Mouse (Mus musculus) CD8-positive naive resting alpha-beta T cell, adult 2 months (primary cell): ENCODE results near the gene Gm10031.
A peak's percentile ranks its signal among the peaks of the same experiment; 100 is the strongest.
"Not testable (repeated sequence)": the region's sequence is repeated elsewhere in the genome, so short reads cannot be mapped to it uniquely, and the experiment has no call there.

ENCODE experiments used
- DNase-seq, 2 experiments: peaks; one replicate each; pipeline ENCODE4 v3.0.0; 2022; ENCODE audit warnings: low read depth in 2 of 2, low spot score in 2 of 2

Gene Gm10031

DNA sequence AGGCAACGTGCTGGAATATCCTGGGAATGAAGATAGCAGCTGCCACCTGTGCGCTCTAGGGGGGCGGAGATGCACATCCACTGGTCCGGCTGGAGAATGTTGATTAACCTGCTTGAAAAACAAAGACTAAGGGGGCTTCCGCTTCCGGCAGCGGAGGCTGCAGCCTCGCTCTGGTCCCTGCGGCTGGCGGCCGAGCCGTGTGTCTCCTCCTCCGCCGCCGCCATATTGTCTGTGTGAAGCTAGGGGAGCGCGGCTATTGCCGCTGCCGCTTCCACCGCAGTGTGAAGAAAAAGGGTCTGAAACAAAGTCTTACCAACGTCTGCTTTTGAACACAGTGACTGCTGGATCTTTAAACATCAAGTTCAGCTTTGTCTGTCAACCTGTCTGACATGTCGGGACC is at the start of gene Gm10031:
Gene Gm10031, plus strand, starts transcription at position 171 of the 400 bp plus-strand sequence.
- not testable (repeated sequence) for DNase-seq

- no peak for DNase-seq
Measured at GRCm38 (mm10) chr1:156474854-156475253, 49.0 kb upstream of the Gm10031 start.

GRCm38 (mm10) chr1:156476016-156476415 is 47.8 kb upstream of the Gm10031 start:
- no peak for DNase-seq

DNA sequence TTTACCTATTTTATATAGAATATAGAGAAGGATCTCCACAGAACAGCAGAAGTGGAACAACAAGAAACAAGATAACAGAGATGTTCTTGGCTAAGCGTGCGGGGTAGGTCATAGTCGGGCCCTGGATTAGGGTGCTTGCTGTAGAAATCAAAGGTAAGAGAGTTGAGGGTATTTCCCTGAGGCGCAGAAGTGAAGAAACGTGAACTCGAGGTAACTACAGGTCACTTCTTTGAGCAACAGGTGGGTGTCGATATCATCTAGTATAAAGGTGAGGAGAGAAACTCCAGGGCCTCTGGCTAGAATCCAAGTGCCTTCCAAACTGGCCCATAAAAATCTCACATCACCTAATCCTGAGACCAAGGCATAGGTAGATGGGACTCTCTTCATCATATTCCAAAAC is 47.3 kb upstream of the Gm10031 start:
- DNase-seq, result no peak

DNA sequence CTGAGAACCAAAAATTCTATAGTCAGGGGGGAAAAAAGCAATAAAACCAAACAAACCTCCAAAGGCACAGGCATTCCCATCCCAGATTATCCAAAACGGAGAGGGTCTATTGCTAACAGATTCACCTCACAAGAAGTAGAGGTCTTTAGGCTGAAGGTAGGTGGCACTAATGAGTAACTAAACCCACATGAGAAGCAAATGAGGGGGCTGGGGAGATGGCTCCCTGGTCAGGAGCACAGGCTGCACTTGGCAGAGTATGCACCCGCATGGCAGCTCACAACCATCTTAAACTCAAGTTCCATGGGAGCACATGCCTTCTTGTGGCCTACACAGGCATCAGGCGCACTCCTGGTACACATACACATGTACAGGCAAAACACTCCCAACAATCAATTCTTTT is 42.0 kb upstream of the Gm10031 start:
- DNase-seq, result no peak

GRCm38 (mm10) chr1:156487498-156487897 is 36.3 kb upstream of the Gm10031 start:
- no peak for DNase-seq

DNA sequence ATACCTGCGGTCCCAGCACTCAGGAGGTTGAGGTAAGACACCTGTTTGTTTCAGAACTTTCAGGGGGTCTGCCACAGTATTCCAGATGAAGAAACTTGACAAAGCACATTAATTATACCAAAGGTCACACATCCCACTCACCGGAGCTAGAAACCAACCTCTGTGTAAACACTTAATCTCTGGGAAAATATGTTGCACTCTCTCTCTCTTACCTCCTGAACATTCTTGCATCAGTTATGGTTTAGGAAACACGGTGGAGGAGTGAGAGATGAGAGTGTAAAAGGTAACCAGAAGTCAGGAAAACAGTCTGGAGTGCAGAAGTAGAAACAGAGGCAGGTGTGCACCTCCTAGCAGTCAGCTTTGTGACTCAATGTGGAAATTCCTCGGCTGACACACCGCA is 35.8 kb upstream of the Gm10031 start:
- no peak for DNase-seq

- no peak for DNase-seq
Measured at GRCm38 (mm10) chr1:156491226-156491796, 32.5 kb upstream of the Gm10031 start.

DNA sequence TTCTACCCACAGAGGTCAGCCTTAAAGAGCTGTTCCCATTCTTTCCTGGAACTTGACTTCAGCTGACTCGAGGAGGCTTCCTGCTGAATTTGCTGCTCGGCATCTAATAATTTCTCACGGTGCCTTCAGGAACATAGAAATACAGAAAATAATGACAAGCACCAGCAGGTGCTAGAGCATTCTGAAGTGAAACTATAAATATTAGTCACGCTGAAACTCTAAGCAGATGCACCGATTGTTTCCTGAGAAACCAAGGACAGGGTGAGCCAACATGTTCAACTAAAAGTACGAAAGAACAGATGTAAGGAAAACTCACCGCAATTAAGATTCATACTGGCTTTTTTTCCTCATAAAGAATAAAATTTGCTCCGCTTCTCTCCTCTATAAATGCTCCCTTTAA is 28.8 kb upstream of the Gm10031 start:
- no peak for DNase-seq

GRCm38 (mm10) chr1:156496910-156497309 is 26.9 kb upstream of the Gm10031 start:
- no peak for DNase-seq

- DNase-seq, result peak in 1 of 2 experiments; percentile 21
Measured at GRCm38 (mm10) chr1:156504945-156505523, 18.8 kb upstream of the Gm10031 start.

- no peak for DNase-seq
Measured at GRCm38 (mm10) chr1:156505901-156506300, 17.9 kb upstream of the Gm10031 start.

- no peak for DNase-seq
Measured at GRCm38 (mm10) chr1:156507753-156508152, 16.1 kb upstream of the Gm10031 start.

DNA sequence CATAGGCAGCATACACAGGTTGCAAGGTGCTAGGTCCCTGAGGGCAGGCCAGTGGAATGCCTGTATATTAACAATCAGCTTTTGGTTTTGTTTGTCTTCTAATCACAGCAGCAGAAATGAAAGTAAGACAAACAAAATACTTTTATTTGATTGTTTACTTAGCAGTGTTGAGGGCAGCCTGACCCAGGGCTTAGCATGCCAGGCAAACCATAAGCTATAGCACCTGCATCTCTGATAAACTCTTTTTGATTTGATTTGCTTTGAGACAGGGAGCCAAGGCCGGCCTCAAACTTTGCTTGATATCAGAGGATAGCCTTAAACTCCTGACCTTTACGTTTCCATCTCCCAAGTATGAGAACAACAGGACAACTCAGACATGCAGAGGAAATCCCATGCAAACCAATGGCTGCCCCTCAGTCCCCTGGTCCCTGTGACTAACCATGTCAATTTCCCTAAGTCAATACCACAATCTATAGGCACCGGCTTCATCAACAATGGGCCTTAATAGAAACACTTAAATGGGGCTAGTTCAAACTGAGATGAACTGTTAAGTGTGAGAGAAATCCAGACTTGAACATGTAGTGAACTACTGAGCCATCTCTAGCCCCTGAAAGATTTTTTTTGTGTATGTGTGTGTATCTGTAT is 3.6 kb upstream of the Gm10031 start:
- no peak for DNase-seq

DNA sequence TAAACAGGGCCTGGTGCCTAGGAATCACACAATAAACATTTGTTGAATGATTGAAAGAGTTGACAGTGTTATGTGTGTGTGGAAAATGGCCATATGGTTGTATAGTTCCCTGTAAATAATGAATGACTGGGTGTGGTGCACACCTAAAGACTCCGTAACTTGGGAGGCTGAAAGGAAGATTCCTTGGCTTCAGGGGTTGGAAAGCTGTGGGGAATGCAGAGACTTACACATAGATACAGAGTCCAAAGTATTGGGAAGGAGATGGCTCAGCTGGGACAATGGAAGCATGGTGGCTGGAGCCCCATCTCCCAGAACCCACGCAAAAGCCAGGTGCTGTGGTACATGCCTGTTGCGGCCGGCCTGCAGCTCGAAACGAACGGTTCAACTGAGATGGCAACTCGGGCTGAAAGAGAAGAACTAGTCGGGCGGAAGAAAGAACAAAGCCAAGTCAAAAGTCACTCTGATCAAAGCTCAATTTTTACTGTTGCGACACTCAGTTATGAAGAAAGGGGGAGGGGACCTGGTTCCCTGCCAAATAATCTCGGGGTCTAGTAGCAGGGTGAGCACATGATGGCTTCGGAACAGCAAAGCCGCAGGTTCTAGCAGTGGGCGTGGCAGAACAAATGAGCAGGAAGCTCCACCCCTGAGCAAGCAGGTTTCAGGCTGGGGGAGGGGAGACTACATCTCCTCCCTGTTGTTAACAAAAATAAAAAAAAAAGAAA is 1.9 kb upstream of the Gm10031 start:
- peak; percentile 50 to 68 for DNase-seq

- not testable (repeated sequence) for DNase-seq
Measured at GRCm38 (mm10) chr1:156532476-156533175, 8.8 kb downstream of the Gm10031 start.

- no peak for DNase-seq
Measured at GRCm38 (mm10) chr1:156533483-156533882, 9.7 kb downstream of the Gm10031 start.

- no peak for DNase-seq
Measured at GRCm38 (mm10) chr1:156533911-156534310, 10.1 kb downstream of the Gm10031 start.

- DNase-seq, result no peak
Measured at GRCm38 (mm10) chr1:156537031-156537430, 13.2 kb downstream of the Gm10031 start.

- no peak for DNase-seq
Measured at GRCm38 (mm10) chr1:156537701-156538100, 13.9 kb downstream of the Gm10031 start.

- DNase-seq, result no peak
Measured at GRCm38 (mm10) chr1:156538382-156538781, 14.6 kb downstream of the Gm10031 start.
